Mouse (Mus musculus) left cerebral cortex, postnatal 10 days (tissue): ENCODE data around the gene Med12l. TPM values are rescaled to one million over a fixed set of nuclear protein-coding genes. Genes with fewer than 3 reads are reported as not detected.

ENCODE experiments used
- DNase-seq, 2 experiments: peaks; one replicate each; pipeline ENCODE4 v3.0.0; 2021 to 2022; ENCODE audit warnings: low spot score in 2 of 2, mixed read lengths in 1 of 2; ENCODE audit errors: extremely low spot score in 1 of 2
- intact Hi-C: fragments of 180-260 bp; cut with DNase I; formaldehyde crosslinking; loops from one replicate; pipeline ENCODE4 v1.15.1; 2025
- total RNA-seq, 2 experiments: library from RNA; stranded (reverse); gene quantifications; 2 replicates each; pipeline ENCODE4 v1.2.3; 2021

The Med12l gene
- total RNA-seq = 10 to 100 TPM; 30.0 to 30.3 TPM

GRCm38 (mm10) chr3:59005271-59005995, at the start of gene Med12l:
Gene Med12l (plus strand): TSS chr3:59005825.
- DNase-seq = peak; percentile 73 to 88
- intact Hi-C loops = no loop called here

DNA sequence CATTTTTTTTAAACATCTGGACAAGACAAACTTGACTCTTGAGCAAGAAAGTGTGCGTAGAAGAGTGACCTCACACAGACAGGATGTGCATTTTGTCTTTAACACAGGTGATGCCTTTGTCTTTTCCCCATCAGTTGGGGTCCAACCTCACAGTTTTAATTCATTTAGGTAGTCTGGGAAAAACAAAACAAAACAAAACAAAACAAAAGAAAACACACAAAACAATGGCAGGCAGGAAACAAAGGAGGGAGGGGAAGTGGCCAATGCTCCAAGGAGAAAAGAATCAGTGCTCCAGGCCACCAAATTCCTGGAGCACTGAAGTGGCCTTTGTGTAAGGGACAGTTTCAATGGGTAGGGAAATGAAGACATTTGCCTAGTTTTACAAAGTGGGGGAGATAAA, 44.5 kb upstream of the Med12l start:
- no peak for DNase-seq
- intact Hi-C loops = no loop called here

- intact Hi-C loops = no loop called here
- DNase-seq = no peak
These were observed 28.2 kb upstream of the Med12l start for GRCm38 (mm10) chr3:58977413-58977812.

GRCm38 (mm10) chr3:58977906-58978622, 27.6 kb upstream of the Med12l start:
- DNase-seq = no peak

GRCm38 (mm10) chr3:58980579-58980978, 25.0 kb upstream of the Med12l start:
- no peak for DNase-seq
- intact Hi-C loops = loop anchor here (5.0 kb wide), 1 partner anchor 77 kb away; no protein-coding TSS in a partner anchor

More at GRCm38 (mm10) chr3:58977906-58978622, 27.6 kb upstream of the Med12l start:
- intact Hi-C loops = no loop called here

GRCm38 (mm10) chr3:58982896-58983837, 22.5 kb upstream of the Med12l start:
- intact Hi-C loops = loop anchor here (5.0 kb wide), 1 partner anchor 74 kb away; no protein-coding TSS in a partner anchor

DNA sequence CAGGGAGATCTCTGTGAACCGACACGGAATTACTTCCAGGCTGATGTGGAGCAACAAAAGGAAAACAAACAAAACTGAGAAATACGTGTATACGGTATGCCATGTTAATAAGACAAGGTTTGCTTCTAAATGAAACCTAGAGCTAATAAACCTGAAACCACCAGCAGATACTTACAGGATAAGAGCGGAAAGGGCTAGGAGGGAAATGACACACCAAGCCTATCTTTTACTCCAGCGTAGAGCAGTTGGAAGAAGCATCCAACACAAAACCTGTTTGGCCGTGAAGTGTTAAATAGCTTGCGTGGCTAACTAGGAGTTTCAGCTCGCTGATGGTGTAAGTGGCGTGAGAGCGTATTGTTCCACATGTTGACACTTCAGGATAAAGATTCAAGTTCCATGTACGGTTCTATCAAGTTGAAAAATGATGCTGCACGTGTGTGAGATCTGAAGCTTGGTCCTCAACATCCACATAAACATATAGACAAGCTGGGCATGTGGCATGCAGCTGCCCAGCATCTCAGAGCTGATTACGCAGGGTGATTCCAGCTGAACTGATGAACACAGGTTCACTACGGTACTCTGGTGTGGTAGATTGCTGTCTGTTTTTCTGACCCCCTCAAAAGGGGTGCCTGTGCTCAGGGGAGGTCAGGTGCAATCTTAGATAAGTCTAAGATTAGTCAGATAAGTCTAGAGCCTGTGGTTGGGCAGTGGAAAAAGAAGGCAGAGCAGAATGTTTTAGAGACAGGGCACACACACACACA, 21.6 kb upstream of the Med12l start:
- intact Hi-C loops = loop anchor here (5.0 kb wide), 1 partner anchor 73 kb away; no protein-coding TSS in a partner anchor

More at GRCm38 (mm10) chr3:58982896-58983837, 22.5 kb upstream of the Med12l start:
- peak; percentile 65 to 77 for DNase-seq

GRCm38 (mm10) chr3:58985816-58986215, 19.8 kb upstream of the Med12l start:
- no peak for DNase-seq
- intact Hi-C loops = no loop called here

More for the DNA sequence above, 21.6 kb upstream of the Med12l start:
- no peak for DNase-seq

- DNase-seq = no peak
- intact Hi-C loops = no loop called here
These were observed 16.3 kb upstream of the Med12l start for GRCm38 (mm10) chr3:58989374-58989773.

DNA sequence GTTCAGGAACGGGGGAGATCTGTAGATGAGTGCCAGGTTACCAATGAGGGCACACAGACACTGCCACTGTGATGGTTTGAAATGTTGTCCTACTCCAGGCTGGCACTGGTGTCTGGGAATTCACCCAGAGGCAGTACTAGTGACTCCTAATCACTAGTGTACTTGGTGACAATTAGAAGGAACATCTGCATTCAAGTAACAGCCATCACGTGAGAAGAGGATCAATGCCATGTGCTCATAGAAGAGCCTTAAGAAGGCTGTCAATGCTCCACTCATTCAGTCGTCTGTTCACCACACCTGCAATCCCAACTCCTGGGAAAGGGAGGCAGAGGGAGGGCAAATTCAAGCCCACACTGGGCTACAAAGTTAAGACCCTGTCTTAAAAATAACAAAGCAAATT, 15.1 kb upstream of the Med12l start:
- intact Hi-C loops = no loop called here
- no peak for DNase-seq

GRCm38 (mm10) chr3:58992122-58992521, 13.5 kb upstream of the Med12l start:
- intact Hi-C loops = no loop called here
- DNase-seq = no peak

- no peak for DNase-seq
- intact Hi-C loops = no loop called here
These were observed 12.0 kb upstream of the Med12l start for GRCm38 (mm10) chr3:58993619-58994018.

- DNase-seq = peak in 1 of 2 experiments; percentile 26
- intact Hi-C loops = no loop called here
These were observed 1.9 kb upstream of the Med12l start for GRCm38 (mm10) chr3:59003756-59004155.

GRCm38 (mm10) chr3:59005996-59006730, 538 bp downstream of the Med12l start:
- intact Hi-C loops = no loop called here
- peak; percentile 43 to 76 for DNase-seq

DNA sequence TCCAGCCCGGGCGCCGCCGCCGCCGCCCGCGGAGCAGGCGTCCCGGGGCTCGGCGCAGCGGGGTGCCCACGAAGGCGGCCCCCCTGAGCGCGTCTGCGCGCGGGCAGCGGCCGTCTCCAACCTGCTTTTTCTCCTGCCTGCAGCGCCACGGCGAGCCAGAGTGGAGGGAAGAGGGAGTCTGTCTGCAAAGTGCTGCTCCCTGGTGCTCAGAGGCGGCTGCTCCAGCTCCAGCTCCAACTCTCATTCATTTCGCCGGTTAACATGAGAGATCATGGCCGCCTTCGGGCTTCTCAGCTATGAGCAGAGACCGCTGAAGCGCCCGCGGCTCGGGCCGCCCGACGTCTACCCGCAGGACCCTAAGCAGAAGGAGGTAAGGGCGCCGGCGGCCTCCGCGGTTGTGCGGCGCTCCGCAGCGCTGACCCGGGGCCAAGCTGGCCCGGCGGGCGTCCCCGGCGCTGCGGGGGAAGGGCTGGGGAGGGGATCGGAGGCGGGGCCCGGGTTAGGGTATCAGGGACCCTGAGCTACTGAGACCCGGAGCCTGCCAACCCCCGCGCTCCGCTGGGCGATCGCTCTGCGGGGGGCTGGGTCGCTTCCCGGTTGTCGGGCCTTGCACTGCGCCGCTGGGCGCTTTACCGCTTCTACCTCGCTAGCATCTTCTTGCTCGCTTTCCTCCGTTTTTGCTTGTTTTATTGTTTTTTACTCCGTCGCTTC, 1.3 kb downstream of the Med12l start:
- intact Hi-C loops = no loop called here

GRCm38 (mm10) chr3:59010276-59010675, 4.7 kb downstream of the Med12l start:
- DNase-seq = no peak
- intact Hi-C loops = no loop called here

More for the DNA sequence above, 1.3 kb downstream of the Med12l start:
- DNase-seq = peak; percentile 84 to 88
